Mouse (Mus musculus) left cerebral cortex, postnatal 36 days (tissue): ENCODE measurements around the gene Magi2. TPM values are rescaled to one million over a fixed set of nuclear protein-coding genes. Genes with fewer than 3 reads are reported as not detected.
"Not testable (repeated sequence)": the region's sequence is repeated elsewhere in the genome, so short reads cannot be mapped to it uniquely, and the experiment has no call there.

ENCODE experiments used
- DNase-seq, 2 experiments: peaks; one replicate each; pipeline ENCODE4 v3.0.0; 2021 to 2022; ENCODE audit warnings: low spot score in 2 of 2, mixed read lengths in 1 of 2
- intact Hi-C: fragments of 180-260 bp; cut with DNase I; formaldehyde crosslinking; loops from one replicate; pipeline ENCODE4 v1.15.1; 2025
- total RNA-seq, 2 experiments: library from RNA; stranded (reverse); gene quantifications; 2 replicates each; pipeline ENCODE4 v1.2.3; 2021

The Magi2 gene
- total RNA-seq, 2 experiments from 2014 or later = 121 to 141 TPM

- DNase-seq = no peak
- intact Hi-C loops = no loop called here
Observed at GRCm38 (mm10) chr5:20521639-20522038, 1294.8 kb downstream of the Magi2 start.

- intact Hi-C loops = no loop called here
- DNase-seq = no peak
Observed at GRCm38 (mm10) chr5:20522047-20522446, 1295.2 kb downstream of the Magi2 start.

- no peak for DNase-seq
- intact Hi-C loops = no loop called here
Observed at GRCm38 (mm10) chr5:20523776-20524175, 1296.9 kb downstream of the Magi2 start.

GRCm38 (mm10) chr5:20526588-20526987 is 1299.8 kb downstream of the Magi2 start:
- intact Hi-C loops = not testable (repeated sequence)

GRCm38 (mm10) chr5:20536544-20536943 is 1309.7 kb downstream of the Magi2 start:
- DNase-seq = no peak
- intact Hi-C loops = no loop called here

More at GRCm38 (mm10) chr5:20526588-20526987, 1299.8 kb downstream of the Magi2 start:
- not testable (repeated sequence) for DNase-seq

GRCm38 (mm10) chr5:20537369-20538022 is 1310.7 kb downstream of the Magi2 start:
- intact Hi-C loops = no loop called here
- DNase-seq = no peak

- DNase-seq = no peak
- intact Hi-C loops = no loop called here
Observed at GRCm38 (mm10) chr5:20544374-20544773, 1317.5 kb downstream of the Magi2 start.

DNA sequence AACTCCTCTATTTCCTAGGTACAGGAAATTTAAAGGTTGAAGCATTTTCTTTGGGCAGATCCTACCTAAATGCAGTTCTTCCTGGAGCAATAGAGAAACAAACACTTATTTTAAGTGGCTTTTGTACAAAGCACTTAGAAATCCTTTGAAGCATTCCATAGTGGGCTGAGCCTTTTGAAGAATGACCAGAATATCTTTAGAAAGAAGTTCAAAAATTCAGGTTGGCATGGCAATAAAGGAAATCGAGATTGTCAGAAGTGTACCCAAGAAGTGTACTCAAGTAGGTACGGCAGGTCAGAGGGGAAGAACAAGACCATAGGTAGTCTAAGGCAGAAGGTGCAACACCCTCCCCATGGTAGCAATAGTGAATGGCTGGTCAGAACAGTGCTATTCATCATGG is 1332.5 kb downstream of the Magi2 start:
- intact Hi-C loops = no loop called here
- no peak for DNase-seq

- no peak for DNase-seq
- intact Hi-C loops = no loop called here
Observed at GRCm38 (mm10) chr5:20559821-20560220, 1333.0 kb downstream of the Magi2 start.

DNA sequence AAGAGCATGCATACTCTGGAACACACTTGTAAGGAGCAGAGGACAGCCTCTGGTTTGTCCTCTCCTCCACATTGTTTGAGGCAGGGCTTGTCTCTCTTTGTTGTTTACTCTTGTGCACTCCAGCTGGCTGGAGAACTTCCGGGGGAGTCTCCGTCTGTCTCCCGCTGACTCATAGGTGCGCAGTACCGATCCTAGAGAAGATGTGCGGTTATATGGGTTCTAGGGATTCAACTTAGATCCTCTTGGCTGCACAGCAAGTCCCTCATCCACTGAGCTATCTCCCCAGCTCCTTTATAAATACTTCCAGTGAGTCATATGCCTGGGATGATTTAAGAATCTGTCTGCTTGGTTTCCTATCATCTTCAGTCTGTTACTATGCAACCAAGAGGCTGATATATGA is 1341.6 kb downstream of the Magi2 start:
- peak; percentile 83 to 87 for DNase-seq
- intact Hi-C loops = no loop called here

DNA sequence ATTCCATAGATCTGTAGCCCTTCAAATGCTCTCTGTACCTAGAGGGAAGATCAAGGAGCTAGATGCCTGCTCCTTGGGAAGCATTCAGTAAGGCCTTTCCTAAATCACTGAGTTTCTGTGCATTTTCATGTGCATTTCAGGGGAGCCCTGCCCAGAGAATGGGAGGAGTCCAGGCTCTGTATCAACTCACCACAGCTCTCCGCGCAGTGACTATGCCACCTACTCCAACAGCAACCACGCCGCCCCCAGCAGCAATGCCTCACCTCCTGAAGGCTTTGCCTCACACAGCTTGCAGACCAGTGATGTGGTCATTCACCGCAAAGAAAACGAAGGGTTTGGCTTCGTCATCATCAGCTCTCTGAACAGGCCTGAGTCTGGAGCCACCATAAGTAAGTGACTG is 1342.1 kb downstream of the Magi2 start:
- intact Hi-C loops = no loop called here
- peak; percentile 49 to 56 for DNase-seq

DNA sequence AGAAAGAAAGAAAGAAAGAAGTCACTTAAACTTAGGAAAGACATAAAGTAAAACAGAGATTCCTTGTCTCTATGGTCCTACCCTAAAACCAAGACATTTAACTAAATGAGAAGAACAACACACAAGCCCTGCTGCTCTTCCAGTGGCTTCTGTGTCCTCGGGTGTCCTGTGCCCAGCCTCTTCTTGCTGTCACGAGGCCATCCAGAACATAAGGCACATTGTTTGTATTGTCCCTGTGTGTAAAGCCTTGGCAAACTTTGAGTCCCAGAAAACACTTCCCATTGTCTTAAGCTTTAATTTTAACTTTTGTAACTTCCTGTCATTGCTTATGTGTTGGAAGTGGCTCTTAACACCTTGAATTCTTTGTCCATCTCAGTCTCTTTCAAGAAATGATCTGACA is 1348.0 kb downstream of the Magi2 start:
- no peak for DNase-seq

GRCm38 (mm10) chr5:20575798-20576197 is 1349.0 kb downstream of the Magi2 start:
- intact Hi-C loops = no loop called here
- no peak for DNase-seq

More for the DNA sequence above, 1348.0 kb downstream of the Magi2 start:
- intact Hi-C loops = no loop called here

DNA sequence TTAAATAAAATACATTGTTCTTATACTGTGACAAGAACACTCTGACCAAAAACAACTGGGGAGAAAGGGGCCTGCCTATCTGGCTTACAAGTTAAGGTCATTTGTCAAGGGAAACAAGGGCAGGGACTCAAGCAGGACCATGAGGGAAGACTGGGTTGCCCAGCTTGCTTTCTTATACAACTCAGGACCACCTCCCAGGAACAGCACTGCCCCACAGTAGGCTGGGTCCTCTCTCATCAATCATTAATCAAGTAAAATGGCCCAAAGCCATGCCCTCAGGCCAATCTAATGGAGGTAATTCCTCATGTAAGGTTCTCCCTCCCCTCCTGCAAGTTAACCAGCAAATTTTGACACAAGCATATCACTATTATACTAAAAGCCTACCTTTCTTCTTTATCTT is 1349.4 kb downstream of the Magi2 start:
- no peak for DNase-seq
- intact Hi-C loops = no loop called here

- intact Hi-C loops = no loop called here
- peak in 1 of 2 experiments; percentile 44 for DNase-seq
Observed at GRCm38 (mm10) chr5:20578666-20579065, 1351.8 kb downstream of the Magi2 start.

- intact Hi-C loops = no loop called here
- no peak for DNase-seq
Observed at GRCm38 (mm10) chr5:20580619-20581018, 1353.8 kb downstream of the Magi2 start.

- DNase-seq = no peak
- intact Hi-C loops = no loop called here
Observed at GRCm38 (mm10) chr5:20582995-20583435, 1356.2 kb downstream of the Magi2 start.

DNA sequence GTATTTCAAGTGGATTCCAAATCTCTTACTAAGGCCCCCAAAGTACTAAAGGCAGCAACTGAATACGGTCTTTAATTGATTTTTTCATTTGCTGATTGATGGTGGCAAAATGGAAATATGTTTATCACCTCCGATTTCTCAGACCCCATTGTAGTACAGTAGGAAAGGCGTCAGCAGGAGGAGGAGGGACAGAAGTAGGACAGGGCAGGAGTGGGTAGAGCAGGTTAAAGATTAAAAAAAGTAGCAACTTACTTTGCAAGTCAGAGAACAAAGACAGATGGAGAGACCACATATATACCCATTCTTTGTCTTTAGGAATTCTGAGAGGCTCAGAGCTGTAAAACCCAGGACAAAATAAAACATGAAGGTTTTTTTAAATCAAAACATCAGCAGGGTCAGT is 1356.8 kb downstream of the Magi2 start:
- intact Hi-C loops = no loop called here

GRCm38 (mm10) chr5:20584769-20585168 is 1357.9 kb downstream of the Magi2 start:
- no peak for DNase-seq
- intact Hi-C loops = no loop called here

More for the DNA sequence above, 1356.8 kb downstream of the Magi2 start:
- DNase-seq = no peak

- DNase-seq = no peak
- intact Hi-C loops = no loop called here
Observed at GRCm38 (mm10) chr5:20589731-20590130, 1362.9 kb downstream of the Magi2 start.

DNA sequence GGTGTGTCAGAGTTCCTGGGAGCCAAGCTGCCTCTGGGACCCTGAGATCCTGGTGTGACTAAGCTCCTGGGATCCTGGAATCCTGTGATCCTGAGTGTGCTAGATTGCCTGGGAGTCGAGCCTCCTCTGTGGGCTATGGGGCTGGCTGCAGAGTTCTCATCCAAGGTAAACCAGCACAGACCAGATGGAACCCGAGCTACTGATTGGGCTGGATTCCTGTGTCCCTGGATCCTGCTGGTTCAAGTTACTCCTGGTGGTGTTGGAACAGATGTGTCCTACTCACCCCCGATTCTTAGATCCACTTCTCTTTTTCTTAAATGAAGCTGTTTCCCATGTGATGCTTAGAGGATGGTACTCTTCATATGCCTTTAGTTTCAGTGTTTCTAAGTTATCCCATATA is 1371.4 kb downstream of the Magi2 start:
- intact Hi-C loops = no loop called here
- DNase-seq = no peak
